Mouse (Mus musculus) left cerebral cortex, adult 18-20 months (tissue): ENCODE measurements around the gene 1700012B07Rik. TPM values are rescaled to one million over a fixed set of nuclear protein-coding genes. Genes with fewer than 3 reads are reported as not detected.

ENCODE experiments used
- DNase-seq, 2 experiments: peaks; one replicate each; pipeline ENCODE4 v3.0.0; 2021 to 2022; ENCODE audit warnings: low spot score in 2 of 2, mixed read lengths in 1 of 2
- long read RNA-seq, 2 experiments: library from polyadenylated mRNA; stranded (forward); transcript quantifications; one replicate each; pipeline ENCODE4 v2.0.0; 2021
- total RNA-seq, 2 experiments: library from RNA; stranded (reverse); gene quantifications; 2 replicates each; pipeline ENCODE4 v1.2.3; 2021

1700012B07Rik gene
- not detected for total RNA-seq
- long read RNA-seq, experiment 1 = 0 reads
- long read RNA-seq, experiment 2 = 0 reads

GRCm38 (mm10) chr11:109827946-109828345 is at the start of gene 1700012B07Rik:
Gene 1700012B07Rik (minus strand): TSS chr11:109828046.
- no peak for DNase-seq

GRCm38 (mm10) chr11:109876767-109877166 is 48.9 kb upstream of the 1700012B07Rik start:
- no peak for DNase-seq

GRCm38 (mm10) chr11:109875834-109876233 is 48.0 kb upstream of the 1700012B07Rik start:
- no peak for DNase-seq

GRCm38 (mm10) chr11:109875525-109875802 is 47.6 kb upstream of the 1700012B07Rik start:
- no peak for DNase-seq

- DNase-seq = no peak
Measured at GRCm38 (mm10) chr11:109874651-109875524, 47.0 kb upstream of the 1700012B07Rik start.

GRCm38 (mm10) chr11:109873852-109874610 is 46.2 kb upstream of the 1700012B07Rik start:
- no peak for DNase-seq

GRCm38 (mm10) chr11:109873161-109873775 is 45.4 kb upstream of the 1700012B07Rik start:
- peak in 1 of 2 experiments; percentile 24 for DNase-seq

- DNase-seq = no peak
Measured at GRCm38 (mm10) chr11:109872674-109873073, 44.8 kb upstream of the 1700012B07Rik start.

GRCm38 (mm10) chr11:109872056-109872455 is 44.2 kb upstream of the 1700012B07Rik start:
- DNase-seq = no peak

- no peak for DNase-seq
Measured at GRCm38 (mm10) chr11:109867861-109868260, 40.0 kb upstream of the 1700012B07Rik start.

- no peak for DNase-seq
Measured at GRCm38 (mm10) chr11:109866537-109867160, 38.8 kb upstream of the 1700012B07Rik start.

- no peak for DNase-seq
Measured at GRCm38 (mm10) chr11:109865526-109865925, 37.7 kb upstream of the 1700012B07Rik start.

- no peak for DNase-seq
Measured at GRCm38 (mm10) chr11:109863951-109864350, 36.1 kb upstream of the 1700012B07Rik start.

- DNase-seq = peak; percentile 48 to 74
Measured at GRCm38 (mm10) chr11:109863194-109863746, 35.4 kb upstream of the 1700012B07Rik start.

- DNase-seq = peak; percentile 93 to 96
Measured at GRCm38 (mm10) chr11:109860508-109860907, 32.7 kb upstream of the 1700012B07Rik start.

GRCm38 (mm10) chr11:109859939-109860469 is 32.2 kb upstream of the 1700012B07Rik start:
- DNase-seq = peak; percentile 18 to 25

- no peak for DNase-seq
Measured at GRCm38 (mm10) chr11:109859441-109859840, 31.6 kb upstream of the 1700012B07Rik start.

GRCm38 (mm10) chr11:109857086-109857485 is 29.2 kb upstream of the 1700012B07Rik start:
- DNase-seq = peak; percentile 13 to 23

GRCm38 (mm10) chr11:109854056-109854455 is 26.2 kb upstream of the 1700012B07Rik start:
- DNase-seq = no peak

GRCm38 (mm10) chr11:109853228-109853966 is 25.6 kb upstream of the 1700012B07Rik start:
- DNase-seq = no peak
